Mouse (Mus musculus) frontal cortex, postnatal 10 days (tissue): ENCODE results near the gene Syn2.

Experiments
- DNase-seq, 2 experiments: peaks; one replicate each; pipeline ENCODE4 v3.0.0; 2022; ENCODE audit warnings: low spot score in 2 of 2, mixed read lengths in 1 of 2

Syn2 gene

DNA sequence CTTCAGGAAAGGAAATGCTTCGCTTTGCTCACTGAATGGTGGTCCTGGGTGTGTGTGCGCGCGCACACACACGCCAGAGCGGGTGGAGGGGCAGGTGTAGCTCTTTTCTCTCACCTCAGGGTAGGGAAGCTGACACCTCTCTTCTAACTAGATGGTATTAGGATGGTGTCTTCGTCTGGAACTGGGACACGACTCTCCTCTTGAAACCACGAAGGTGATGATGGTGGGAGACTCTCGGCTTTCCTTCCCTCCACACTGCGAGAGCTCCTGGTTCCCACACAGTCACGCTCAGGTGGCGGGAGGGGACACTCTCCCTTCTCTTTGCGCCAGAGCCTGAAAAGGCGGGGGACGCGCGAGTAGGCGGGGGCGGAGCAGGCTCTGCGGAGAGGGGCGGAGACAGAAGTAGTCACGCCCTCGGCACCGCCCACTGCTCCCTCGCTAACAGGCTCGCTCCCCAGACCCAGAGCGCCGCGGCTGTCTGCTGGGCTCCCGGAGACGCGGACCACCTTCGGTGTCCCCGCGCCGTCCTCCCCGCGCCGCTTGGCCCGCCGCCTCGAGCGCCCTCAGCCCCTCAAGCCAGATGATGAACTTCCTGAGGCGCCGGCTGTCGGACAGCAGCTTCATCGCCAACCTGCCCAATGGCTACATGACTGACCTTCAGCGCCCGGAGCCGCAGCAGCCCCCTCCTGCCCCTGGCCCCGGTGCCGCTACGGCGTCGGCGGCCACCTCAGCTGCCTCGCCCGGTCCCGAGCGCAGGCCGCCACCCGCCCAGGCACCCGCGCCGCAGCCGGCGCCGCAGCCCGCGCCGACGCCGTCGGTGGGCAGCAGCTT lies at the start of gene Syn2:
TSS of gene Syn2 (plus strand) at position 402 of the 831 bp plus-strand sequence.
- peak; percentile 86 to 91 for DNase-seq

DNA sequence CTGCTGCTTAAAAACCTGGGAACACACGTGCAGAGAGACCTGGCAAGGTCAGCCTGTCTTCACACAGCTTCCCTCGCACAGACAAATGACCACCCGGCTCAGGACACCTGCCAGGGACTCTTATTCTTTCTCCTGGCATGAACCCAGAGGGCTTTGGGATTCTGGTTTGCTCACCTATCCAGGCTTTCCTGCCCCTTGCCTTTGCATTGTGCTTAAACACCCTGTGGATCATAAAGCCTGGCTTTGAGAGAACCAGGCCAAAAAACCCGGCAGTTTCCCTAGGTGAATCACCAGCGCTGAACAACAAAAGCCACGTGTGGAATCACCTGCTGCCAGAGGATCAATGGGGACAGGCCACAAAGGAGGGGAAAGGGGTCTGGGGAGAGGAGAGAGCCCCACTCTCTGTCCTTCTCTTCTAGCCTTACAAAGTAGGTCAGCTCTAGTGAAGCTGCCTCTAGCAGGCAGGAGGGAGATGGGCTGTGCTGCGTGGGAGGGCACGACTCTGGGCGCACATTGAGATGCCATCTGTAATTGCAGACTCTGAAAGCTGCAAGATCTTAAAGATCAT lies 49.3 kb upstream of the Syn2 start:
- DNase-seq: peak; percentile 65 to 77

DNA sequence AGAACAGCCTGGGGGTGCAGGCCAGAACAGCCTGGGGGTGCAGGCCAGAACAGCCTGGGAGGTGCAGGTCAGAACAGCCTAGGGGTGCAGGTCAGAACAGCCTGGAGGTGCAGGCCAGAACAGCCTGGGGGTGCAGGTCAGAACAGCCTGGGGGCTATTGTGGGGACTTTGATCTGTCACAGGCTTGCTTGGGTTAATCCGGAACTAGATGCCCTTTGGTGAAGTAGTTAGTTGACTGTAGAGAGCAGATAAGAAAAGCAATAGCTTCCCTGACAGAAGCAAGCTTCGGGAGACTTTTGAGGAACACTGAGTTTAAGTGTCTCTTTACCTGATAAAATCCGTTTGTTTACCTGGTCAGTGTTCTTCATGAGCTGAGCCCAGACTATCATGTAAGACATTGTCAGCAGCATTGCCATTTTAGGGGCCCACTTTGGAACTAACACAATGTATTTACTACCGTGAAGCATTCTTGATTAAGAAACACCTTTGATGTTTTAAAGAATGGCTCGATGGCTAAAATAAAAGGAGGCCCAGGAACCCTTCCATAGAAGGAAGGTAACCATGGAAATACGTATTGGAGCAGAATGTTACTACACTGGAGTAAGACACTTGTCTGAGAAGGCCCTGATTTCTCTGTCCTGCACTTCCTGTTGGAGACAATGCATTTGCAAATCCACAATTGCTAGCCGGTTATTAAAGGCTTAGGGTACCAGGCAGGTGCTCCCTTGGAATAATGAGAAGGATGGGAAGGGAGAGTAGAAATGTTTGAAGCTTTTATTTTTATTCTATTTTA lies 46.2 kb upstream of the Syn2 start:
- DNase-seq: no peak

DNA sequence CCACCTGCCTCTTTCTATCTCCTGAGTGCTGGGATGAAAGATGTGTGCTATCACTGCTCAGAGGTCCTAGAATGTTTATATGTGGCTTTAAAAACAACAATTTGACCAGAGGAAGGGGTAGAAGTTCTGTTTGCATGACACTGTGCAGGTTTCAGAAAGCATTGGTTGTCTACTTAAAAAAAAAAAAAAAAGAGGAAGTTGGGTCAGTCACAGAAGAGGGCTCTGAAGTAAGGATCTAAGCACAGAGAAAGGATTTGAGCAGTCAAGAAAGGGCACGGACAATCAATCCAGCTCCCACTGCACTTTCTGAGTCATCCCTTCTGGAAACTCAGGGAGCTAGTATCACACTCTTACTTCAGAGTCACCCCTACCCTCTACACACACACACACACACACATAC lies 43.0 kb upstream of the Syn2 start:
- no peak for DNase-seq

DNA sequence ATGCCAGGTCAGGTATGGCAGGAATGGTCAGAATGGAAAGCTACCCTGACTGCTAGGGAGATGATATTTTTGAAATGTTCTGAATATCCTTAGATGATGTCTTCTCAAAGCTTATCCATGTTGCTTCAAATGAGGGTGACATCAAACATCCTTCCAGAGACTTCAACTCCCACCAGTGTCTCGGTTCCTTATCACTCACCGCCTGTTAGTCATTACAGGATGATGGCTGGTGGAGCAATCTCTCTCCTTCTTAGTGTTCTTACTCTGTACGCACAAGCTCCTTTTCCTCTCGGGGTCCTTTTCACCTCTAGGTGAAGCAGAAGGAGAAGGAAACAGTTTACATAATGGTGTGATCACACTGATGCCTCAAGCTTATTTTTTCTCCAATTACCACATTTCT lies 32.2 kb upstream of the Syn2 start:
- no peak for DNase-seq

DNA sequence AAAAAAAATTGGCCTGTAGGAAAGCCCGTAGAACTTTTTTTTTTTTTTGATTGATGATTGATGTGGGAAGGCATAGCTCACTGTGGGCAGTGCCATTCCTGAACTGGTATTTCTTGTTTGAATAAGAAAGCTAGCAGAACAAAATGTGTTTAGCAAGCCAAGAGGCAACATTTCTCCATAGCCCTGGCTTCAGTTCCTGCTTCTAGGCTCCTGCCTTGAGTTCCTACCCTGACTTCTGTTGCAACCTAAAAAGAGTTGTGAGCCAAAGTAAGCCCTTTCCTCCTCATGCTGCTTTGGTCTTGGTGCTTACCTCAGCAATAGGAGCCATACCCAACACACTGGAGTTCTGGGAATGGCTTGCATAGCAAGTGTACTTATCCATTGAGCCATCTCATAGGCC lies 23.3 kb upstream of the Syn2 start:
- no peak for DNase-seq

DNA sequence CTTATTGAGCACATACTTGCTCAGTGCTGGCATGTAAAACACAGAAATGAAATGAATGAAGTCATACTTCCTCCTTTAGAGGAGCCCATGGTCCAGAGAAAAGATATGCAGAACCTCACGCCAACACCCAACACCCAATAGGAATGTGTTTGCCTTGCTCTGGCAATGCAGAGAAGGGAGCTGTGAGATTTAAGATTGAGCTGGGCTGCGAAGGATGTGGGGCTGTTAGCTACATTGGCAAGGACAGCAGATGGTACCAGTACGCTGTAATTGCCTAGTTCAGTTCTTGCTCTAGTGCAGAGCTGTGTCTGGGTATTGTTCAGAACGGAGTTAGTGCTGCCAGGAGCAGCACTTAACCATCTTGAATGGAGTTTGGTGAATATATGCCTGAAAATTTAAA lies 12.5 kb upstream of the Syn2 start:
- no peak for DNase-seq

DNA sequence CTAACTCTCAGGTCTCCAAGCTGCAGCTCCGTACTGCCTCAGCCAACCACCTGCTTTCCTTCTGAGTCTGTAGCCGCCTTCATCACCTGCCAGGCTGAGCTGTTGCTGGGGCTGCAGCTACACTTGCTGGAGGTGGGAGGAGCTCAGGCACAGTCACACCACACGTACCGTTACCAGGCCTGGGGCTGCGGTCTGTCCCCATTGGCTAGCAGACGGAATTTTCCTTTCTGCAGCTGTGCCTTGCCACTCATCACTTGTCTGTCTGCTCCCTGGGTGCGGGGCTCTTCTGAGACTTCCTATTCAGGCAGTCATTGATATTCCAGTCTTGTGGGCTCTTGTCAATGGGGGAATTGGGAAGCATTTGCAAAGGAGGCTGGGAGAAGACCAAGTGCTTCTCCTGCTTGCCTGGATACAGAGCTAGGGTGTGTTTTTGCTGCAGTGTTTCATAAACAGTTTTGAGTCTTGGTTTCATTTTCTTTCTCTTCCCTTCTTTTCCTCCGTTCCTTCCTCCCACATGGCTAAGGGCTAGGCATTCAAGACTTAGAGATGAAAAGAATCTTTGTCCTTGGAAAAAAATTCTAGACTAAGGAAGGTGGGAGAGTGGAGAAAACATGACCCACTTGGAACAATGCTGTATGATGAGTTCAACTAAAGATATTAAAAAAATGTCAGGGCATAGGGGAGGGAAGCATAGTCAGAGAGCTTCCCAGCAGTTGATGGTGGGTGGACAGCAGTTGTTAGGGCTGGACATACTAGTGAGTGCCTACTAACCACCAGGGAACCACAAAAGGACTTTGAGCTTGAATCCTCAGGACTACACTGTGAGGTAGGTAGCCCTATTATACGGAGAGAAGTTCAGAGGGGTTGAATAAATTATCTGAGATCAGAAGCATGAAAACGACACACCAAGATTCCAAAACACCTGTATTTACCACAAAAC lies 11.2 kb upstream of the Syn2 start:
- DNase-seq: peak; percentile 70 to 82

DNA sequence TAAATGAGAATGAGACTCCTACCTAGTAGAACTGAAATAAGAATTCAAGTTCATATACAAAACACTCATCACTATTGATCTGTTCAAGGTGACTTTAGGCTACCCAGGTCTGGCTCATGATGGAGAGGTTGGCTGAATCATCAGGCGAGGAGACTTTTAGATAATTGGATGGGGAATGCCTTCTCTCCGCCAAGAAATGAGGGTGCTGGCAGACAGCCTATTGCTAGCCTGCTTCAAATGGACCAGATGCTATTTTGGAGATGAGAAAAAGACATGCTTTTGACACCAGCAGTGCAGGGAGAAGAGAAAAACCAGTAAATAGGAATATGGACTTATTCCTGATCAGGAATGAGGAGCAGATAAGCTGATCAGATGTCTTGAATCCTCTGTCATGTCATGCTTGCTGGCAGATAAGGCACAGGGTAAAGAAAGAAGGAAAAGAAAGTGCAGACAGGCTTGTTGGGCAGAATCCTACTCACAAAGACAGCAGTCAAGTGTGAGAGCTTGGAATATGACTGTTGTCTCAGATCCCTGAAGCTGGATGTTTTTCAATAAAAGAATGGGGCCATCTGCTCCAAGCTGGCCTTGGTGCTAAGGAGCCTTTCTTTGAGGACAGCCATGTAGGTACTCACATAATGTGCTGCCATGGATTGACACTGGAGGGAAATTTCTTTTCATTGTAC lies 9.9 kb upstream of the Syn2 start:
- no peak for DNase-seq

DNA sequence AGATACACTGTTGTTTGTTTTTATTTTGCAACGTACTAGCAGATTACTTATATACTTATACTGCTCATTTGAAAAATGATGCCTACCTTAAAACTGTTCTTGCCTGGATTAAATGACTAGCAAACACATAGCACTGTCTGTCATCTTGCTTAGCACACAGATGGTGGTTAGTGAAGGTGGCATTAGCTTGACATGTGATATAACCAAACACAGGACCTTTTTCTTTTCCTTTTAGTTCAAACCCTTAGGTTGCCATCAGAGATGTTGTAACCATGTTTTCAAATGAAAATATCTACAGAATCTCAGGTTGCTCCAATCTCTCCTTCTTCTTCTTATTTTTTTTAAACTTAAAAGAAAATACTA lies 9.4 kb upstream of the Syn2 start:
- no peak for DNase-seq

DNA sequence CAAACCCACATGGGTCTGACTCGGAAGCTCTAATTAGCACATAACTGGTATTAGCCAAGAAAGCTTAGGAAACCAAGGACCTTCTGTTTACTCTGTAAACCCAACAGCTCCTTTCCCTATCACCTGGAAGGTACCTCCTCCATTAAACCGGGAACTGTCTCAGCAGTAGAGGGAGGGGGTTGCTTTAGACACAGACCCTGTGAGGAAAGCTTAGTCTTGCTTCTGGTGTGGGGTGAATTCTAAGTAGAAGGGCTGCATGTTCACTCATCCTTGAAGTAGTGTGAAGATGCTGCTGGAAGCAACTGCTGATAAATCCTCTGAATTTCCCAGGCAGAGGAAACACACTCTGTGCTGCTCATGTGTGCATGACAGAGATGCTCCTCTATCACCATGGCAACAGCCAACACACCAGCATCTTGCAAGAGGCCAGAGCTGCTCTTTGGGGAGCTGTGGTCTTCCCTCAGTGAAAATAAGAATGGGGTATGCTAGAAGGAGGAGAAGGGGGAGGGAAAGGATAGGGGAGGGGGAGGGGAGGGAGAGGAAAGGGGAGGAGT lies 8.4 kb upstream of the Syn2 start:
- peak; percentile 53 to 74 for DNase-seq

DNA sequence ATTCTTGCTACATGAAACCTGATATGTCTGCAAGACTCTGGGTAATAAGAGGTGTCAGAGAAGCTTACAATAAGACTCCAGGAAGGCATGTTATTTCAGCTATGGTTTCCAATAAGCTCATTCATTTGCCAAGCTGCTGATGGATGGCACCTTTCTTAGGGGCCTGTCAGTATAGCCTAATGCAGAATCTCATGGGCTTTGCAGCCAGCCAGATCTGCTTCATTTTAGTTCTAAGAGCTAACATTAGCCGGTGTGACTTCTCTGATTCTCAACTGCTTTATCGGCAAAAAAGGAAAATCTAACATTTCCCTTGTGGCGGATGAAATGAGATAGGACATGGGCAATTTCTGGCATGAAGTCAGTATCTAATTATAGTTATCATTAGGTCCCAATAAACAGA lies 7.9 kb upstream of the Syn2 start:
- no peak for DNase-seq

DNA sequence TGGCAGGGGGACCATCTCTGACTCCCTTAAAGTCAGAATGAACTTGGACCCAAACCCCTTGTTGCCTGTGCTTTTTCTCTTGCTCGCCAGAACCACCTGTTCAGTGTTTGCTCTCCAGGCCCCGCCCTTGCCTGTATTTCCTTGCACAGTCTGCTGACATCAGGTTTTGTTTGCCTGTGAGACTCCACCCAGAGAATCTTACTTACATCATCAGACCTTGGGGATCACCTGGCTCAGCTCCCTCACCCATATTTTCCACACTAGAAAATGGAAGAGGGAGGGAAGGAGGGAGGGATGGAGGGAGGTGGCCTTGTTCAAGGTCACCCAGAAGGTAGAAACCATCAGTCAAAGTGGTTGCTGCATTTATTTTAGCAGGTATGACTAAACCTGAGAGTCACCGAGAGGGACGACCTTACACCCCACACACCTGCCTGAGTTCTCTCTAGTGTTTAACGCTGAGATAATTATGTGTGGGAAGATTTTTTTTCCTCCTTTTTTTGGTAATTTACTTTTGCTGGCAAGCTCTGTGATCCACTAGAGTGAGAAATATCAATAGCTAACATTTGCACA lies 7.4 kb upstream of the Syn2 start:
- DNase-seq: no peak

DNA sequence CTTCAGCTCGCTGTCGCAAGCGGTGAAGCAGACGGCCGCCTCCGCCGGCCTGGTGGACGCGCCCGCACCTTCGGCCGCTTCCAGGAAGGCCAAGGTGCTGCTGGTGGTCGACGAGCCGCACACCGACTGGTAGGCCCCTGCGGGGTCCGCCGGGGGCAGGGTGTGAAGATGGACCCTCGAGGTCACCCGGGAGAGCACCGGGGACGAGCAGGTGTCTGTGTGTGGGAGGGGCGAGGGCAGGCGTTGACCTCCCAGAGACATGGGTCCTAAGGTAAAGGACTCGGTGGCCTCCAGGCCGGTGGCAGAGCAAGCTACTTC lies 589 bp downstream of the Syn2 start:
- DNase-seq: no peak

DNA sequence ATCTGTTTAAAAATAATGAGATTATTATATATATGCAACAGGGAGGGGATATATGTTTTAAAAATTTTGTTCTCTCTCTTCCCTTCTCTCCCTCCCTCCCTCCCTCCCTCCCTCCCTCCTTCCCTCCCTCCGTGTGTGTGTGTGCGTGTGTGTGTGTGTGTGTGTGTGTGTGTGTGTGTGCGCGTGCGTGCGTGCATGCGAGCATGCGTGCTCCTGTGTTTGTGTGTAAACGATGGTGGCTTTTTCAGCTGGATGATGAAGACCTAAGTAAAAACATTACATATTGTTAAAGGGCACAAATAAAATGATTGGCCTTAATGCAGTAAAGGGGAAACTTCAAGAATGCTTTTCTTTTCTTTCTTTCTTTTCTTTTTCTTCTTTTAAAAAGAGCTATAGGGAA lies 1.5 kb downstream of the Syn2 start:
- no peak for DNase-seq

DNA sequence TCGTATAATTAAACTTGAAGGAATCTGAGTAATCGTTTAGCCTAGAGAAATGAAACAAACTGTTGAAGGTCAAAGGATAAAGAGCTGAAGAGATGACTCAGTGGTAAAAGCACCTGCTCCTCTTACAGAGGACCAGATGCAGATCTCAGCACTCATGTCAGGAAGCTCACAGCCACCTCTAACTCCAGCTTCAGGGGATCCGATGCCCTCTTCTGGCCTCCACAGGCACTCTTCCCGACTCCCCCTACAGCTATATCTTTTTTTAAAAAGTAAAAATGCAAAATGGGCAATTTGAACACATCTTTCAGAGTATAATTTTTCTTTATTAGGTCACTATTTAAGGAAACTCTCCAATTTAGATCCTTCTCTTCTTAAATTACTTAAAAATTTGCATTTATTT lies 6.7 kb downstream of the Syn2 start:
- no peak for DNase-seq

DNA sequence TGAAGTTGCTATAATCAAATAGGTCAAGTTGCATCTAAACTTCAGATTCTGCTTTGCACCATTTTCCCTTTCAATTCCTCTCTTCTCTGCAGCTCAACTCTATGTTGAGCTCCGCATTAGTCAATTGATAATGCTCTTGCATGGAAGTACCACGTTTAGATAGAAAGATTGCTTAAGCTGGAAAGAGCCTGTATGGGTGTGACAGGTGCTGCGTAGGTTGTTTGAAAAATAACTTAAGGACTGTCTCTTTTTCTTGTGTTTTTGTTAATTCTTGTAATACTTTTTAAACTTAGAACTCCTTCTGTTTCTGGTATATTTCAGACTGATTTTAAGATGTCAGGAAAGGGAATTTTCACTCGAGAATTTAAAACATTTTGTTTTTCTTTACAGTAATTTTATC lies 26.5 kb downstream of the Syn2 start:
- no peak for DNase-seq

DNA sequence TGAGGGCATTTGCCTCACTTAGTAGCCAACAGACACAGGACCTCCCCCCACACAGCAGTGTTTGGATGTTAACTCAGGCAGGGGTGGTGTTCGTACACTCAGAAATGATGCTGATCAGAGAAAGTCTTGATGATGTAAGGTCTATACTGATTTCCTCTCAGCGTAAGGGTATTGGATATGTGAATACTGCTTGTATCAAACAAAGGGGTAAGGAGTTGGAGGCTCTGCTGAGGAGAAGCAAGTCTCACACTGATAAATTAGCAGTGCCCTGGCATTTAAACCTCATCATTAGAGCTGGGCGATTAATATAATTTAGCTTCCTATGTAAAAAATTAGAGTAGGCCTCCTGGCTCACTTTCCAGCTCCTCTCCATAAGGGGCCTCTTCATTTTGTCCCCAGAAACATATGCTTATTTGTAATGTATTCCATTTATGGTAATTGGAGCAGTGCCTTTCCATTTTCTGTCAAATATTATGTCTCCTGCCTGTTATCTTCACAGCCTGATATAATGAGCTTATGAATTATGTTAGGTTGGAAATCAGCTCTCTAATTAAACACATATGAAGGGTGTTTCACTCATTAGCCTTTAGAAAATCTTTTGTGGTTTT lies 31.3 kb downstream of the Syn2 start:
- no peak for DNase-seq

DNA sequence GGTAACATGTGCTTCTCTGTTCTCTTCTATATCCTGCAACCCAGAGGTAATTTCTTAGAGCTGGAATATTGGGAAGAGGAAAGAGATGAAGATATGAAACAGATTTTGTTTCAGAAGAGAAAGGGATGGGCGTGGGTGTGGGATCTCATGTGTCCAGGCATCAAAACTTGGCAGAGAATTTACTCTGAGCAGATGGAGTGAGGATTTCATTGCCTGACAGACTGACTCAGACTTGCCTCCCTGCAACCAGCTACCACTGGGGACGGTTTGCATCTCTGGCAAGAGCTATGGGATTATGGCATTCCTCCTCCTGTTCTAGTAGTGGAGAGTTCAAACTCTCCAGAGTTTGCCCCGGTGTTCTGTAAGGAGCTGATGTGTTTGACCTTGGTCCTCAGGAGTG lies 34.2 kb downstream of the Syn2 start:
- DNase-seq: peak; percentile 25 to 50

DNA sequence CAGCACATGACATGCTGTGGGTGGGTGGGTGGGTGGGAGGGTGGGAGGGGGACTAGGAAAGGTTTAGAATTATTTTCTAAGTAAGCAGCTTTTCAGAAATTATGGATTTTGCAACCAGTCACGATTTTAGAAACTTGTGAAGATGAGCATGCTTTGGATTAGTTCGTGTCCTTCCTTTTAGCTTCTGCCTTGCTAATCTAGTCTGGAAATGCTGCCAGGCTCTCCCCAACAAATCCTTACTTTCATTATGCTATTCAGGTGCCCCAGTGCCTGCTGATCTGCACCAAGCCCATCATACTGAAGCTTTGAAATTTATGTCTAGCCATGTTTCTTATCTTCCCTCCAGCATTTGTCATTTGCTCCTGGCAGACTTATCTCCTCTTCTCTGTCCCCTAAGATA lies 34.8 kb downstream of the Syn2 start:
- DNase-seq: no peak
